In the genomic region with DNA sequence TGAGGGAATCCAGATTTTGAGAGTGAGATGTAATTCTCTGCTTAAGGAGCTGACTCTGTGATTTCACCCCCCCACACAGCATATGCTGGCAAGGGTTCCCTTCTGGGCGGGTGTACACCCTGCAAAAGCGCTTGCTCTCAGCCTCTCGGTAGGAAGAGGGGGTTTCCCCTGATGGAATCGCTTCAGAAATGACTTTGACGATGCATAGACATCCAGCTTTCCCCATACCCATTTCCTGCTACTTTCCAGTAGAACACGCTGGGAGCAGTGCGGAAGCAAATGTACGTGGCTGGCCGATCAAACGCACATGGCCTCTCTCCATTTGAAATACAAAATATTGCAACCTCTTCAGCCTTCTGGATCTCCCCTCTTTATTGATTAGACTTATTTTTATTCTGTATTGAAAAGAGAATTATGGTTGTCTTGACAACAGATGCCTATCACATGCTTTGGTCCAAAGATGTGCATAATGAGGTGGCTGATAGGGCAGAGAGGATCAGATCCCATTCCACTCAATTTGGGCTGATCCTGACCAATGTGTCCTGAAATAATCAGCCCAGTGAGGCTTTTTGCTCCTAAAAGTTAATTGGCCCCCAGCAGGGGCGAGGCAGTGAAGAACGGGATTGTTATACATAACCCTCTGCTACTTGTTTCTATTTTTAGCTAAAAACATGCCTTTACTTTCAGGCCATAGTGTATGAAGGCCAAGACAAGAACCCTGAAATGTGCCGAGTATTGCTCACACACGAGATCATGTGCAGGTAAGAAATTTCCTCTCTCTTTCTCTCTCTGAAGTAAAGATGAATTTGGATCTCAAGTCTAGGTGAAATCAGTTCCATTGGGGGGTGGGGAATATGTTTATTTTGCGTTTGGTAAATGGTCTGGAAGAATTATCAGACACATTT, we compare ENCODE assay signal across 20 mouse cellular contexts. TPM values are rescaled to one million over a fixed set of nuclear protein-coding genes. Genes with fewer than 3 reads are reported as not detected.
DNase-seq lines count a peak whose midpoint lies in the region; ATAC-seq and TF ChIP-seq lines count a peak whose summit lies in the region.
"Had no signal": no experiment of that assay in that cellular context is flagged by ENCODE, and none has a peak within 500 bp of the region (broad histone marks: within the 10 kb centered on the region; RNA-seq: fewer than 3 reads in every experiment).

No protein-coding gene starts in this region.

- H3K4me3 ChIP-seq in hindbrain, postnatal 0 days (ENCODE audit: low read length), result no peak overlapping the region
- no peak overlapping the region for H3K4me3 ChIP-seq in hindbrain, embryonic 12.5 days
- H3K4me3 ChIP-seq in limb, embryonic 12.5 days (replicated peaks), result no peak overlapping the region
- H3K4me3 ChIP-seq: embryonic facial prominence, embryonic 10.5 days; forebrain, embryonic 13.5 days; heart, embryonic 15.5 days had no signal

- no peak overlapping the region for H3K27ac ChIP-seq in hindbrain, postnatal 0 days
- H3K27ac ChIP-seq in hindbrain, embryonic 12.5 days, result no peak overlapping the region
- H3K27ac ChIP-seq in limb, embryonic 12.5 days, result 0 out of 2 replicates have a peak overlapping the region, but pooled peaks have one; percentile 7
- H3K27ac ChIP-seq: embryonic facial prominence, embryonic 10.5 days; forebrain, embryonic 13.5 days; heart, embryonic 15.5 days had no signal

- no peak overlapping the region for H3K9ac ChIP-seq in hindbrain, postnatal 0 days (replicated peaks; ENCODE audit: low read length)
- no peak overlapping the region for H3K9ac ChIP-seq in hindbrain, embryonic 12.5 days
- H3K9ac ChIP-seq in limb, embryonic 12.5 days (replicated peaks), result no peak overlapping the region
- H3K9ac ChIP-seq: forebrain, embryonic 13.5 days; heart, embryonic 15.5 days had no signal

- no peaks in the 10 kb centered on the region for H3K36me3 ChIP-seq in hindbrain, postnatal 0 days (ENCODE audit: insufficient read depth, low read length)
- no peaks in the 10 kb centered on the region for H3K36me3 ChIP-seq in hindbrain, embryonic 12.5 days
- peaks cover 63% of the 10 kb centered on the region for H3K36me3 ChIP-seq in limb, embryonic 12.5 days
- H3K36me3 ChIP-seq: heart, embryonic 15.5 days had no signal

- H3K9me3 ChIP-seq in hindbrain, postnatal 0 days (ENCODE audit: low read length), result no peaks in the 10 kb centered on the region
- no peaks in the 10 kb centered on the region for H3K9me3 ChIP-seq in hindbrain, embryonic 12.5 days (replicated peaks)
- no peaks in the 10 kb centered on the region for H3K9me3 ChIP-seq in limb, embryonic 12.5 days
- H3K9me3 ChIP-seq: embryonic facial prominence, embryonic 10.5 days; forebrain, embryonic 13.5 days; heart, embryonic 15.5 days had no signal

- no peaks in the 10 kb centered on the region for H3K27me3 ChIP-seq in hindbrain, postnatal 0 days (ENCODE audit: insufficient read depth, low read length)
- no peaks in the 10 kb centered on the region for H3K27me3 ChIP-seq in hindbrain, embryonic 12.5 days
- H3K27me3 ChIP-seq in limb, embryonic 12.5 days, result no peaks in the 10 kb centered on the region
- H3K27me3 ChIP-seq: heart, embryonic 15.5 days; Patski had no signal

- 75% methylated on average over 15 of the region's 15 CpGs for WGBS in hindbrain, postnatal 0 days
- 81% methylated on average over 15 of the region's 15 CpGs for WGBS in hindbrain, embryonic 12.5 days
- WGBS in limb, embryonic 12.5 days, result 79% methylated on average over 15 of the region's 15 CpGs

- DNase-seq in heart, adult 11 months, result peak; percentile 6
- DNase-seq in heart, adult 8-10 months (ENCODE audit: low spot score), result no peak
- no peak for DNase-seq in hindbrain, postnatal 0 days (ENCODE audit: low spot score)
- peak; percentile 12 for DNase-seq in A20 (ENCODE audit: low read depth, low spot score)
- no peak for DNase-seq in frontal cortex, adult 2 months (ENCODE audit: extremely low spot score in 1 of 2, low spot score in 1 of 2)
- DNase-seq: adrenal gland, adult 2 months; adrenal gland, postnatal 25 days; cerebellum, adult 18-20 months; cerebellum, postnatal 10 days; gastrocnemius, postnatal 36 days; heart, adult 18-20 months; heart, postnatal 14 days had no signal

- H3K4me2 ChIP-seq in hindbrain, postnatal 0 days (ENCODE audit: low read depth, low read length), result 0 out of 2 replicates have a peak overlapping the region, but pooled peaks have one; percentile 1
- H3K4me2 ChIP-seq in hindbrain, embryonic 12.5 days (replicated peaks), result no peak overlapping the region
- H3K4me2 ChIP-seq in limb, embryonic 12.5 days, result no peak overlapping the region
- H3K4me2 ChIP-seq: forebrain, embryonic 13.5 days; heart, embryonic 11.5 days; heart, embryonic 15.5 days had no signal

- no peaks in the 10 kb centered on the region for H3K4me1 ChIP-seq in hindbrain, postnatal 0 days (ENCODE audit: insufficient read depth, low read length)
- peaks cover 46% of the 10 kb centered on the region for H3K4me1 ChIP-seq in hindbrain, embryonic 12.5 days
- peaks cover 12% of the 10 kb centered on the region for H3K4me1 ChIP-seq in limb, embryonic 12.5 days (replicated peaks)
- H3K4me1 ChIP-seq: heart, embryonic 15.5 days had no signal

- no peak for ATAC-seq in hindbrain, postnatal 0 days
- no peak for ATAC-seq in hindbrain, embryonic 12.5 days (ENCODE audit: low FRiP score)
- no peak for ATAC-seq in limb, embryonic 12.5 days (ENCODE audit: insufficient number of reproducible peaks, insufficient read depth, low FRiP score, low TSS enrichment, low read depth)
- ATAC-seq: forebrain, embryonic 13.5 days; Patski had no signal

- TF ChIP-seq CTCF in hindbrain, postnatal 0 days (IDR thresholded peaks at IDR 0.05; ENCODE audit: low read depth), result no peak

RNA-seq across cellular contexts. Expression of a gene that starts 15.2 kb away (rescaled TPM):
- total RNA-seq in heart, adult 8-10 months (2022), result 10 to 100 TPM; 10.5 to 15.1 (median 11.7) TPM
- 58.6 and 67.1 TPM in 2 replicates for total RNA-seq in hindbrain, postnatal 0 days (2014; rRNA removed)
- 71.7 and 77.7 TPM in 2 replicates for polyA plus RNA-seq in hindbrain, postnatal 0 days (2015; fragmentation: Nextera tagmentation; extraction: Ambion mirVana)
- polyA plus RNA-seq in hindbrain, embryonic 12.5 days (2016; fragmentation: Nextera tagmentation; extraction: Ambion mirVana), result 111 and 122 TPM in 2 replicates
- polyA plus RNA-seq in limb, embryonic 12.5 days (2016; fragmentation: Nextera tagmentation; extraction: Ambion mirVana), result 93.3 and 95.7 TPM in 2 replicates
- 3.3 and 4.4 TPM in 2 replicates for polyA plus RNA-seq in frontal cortex, adult 2 months (2012; rRNA removed)
- total RNA-seq: hematopoietic stem cell, adult 5-6 weeks had no signal

Comparison
In these comparisons a context has a peak if more than half of its experiments do, and no peak if none do; other contexts are left out.
1. DNase-seq: peak in heart, adult 11 months (single experiment) and A20 (single experiment); none in heart, adult 8-10 months (single experiment), hindbrain, postnatal 0 days (single experiment) and frontal cortex, adult 2 months (0 of 2).
2. RNA of a gene that starts 15.2 kb away (polyA plus RNA-seq): 111 to 122 TPM in hindbrain, embryonic 12.5 days, 93.3 to 95.7 TPM in limb, embryonic 12.5 days and 71.7 to 77.7 TPM in hindbrain, postnatal 0 days; 3.3 to 4.4 TPM in frontal cortex, adult 2 months; every median in the first group is over 10 times any median in the second.